Mouse (Mus musculus) liver, embryonic 11.5 days (tissue): ENCODE results near the gene Pglyrp4. TPM values are rescaled to one million over a fixed set of nuclear protein-coding genes. Genes with fewer than 3 reads are reported as not detected.
"Not testable (repeated sequence)": the region's sequence is repeated elsewhere in the genome, so short reads cannot be mapped to it uniquely, and the experiment has no call there.

Source experiments
- ATAC-seq: fragments of 200-750 bp; cut with Nextera tagmentation; replicated peaks from 2 replicates; pipeline ENCODE4 v1.8.0; 2017; ENCODE audit warnings: moderate number of reproducible peaks, mild to moderate bottlenecking, moderate TSS enrichment, moderate library complexity; ENCODE audit not compliant: low FRiP score
- DNase-seq: peaks from one replicate; pipeline ENCODE4 v3.0.0-alpha.2; 2017; ENCODE audit warnings: low spot score
- H3K27ac ChIP-seq: fragments of 300-500 bp; sonication (generic); 2 replicates; pipeline ENCODE4 v1.5.1; 2014; ENCODE audit warnings: mild to moderate bottlenecking, low read depth, low read length, control low read depth
- H3K27me3 ChIP-seq: fragments of 300-500 bp; sonication (generic); replicated peaks from 2 replicates; pipeline ENCODE4 v1.6.1; 2014; ENCODE audit warnings: low read length, mixed read lengths; ENCODE audit not compliant: control insufficient read depth, insufficient read depth
- H3K36me3 ChIP-seq: fragments of 300-500 bp; sonication (generic); 2 replicates; pipeline ENCODE4 v1.6.1; 2014; ENCODE audit warnings: mild to moderate bottlenecking, low read length, moderate library complexity, mixed read lengths; ENCODE audit not compliant: control insufficient read depth, insufficient read depth
- H3K4me1 ChIP-seq: fragments of 300-500 bp; sonication (generic); replicated peaks from 2 replicates; pipeline ENCODE4 v1.6.1; 2014; ENCODE audit warnings: low read length, mixed read lengths; ENCODE audit not compliant: control insufficient read depth, insufficient read depth
- H3K4me2 ChIP-seq: fragments of 300-500 bp; sonication (generic); 2 replicates; pipeline ENCODE4 v1.6.1; 2014; ENCODE audit warnings: mild to moderate bottlenecking, control low read depth, moderate library complexity
- H3K4me3 ChIP-seq: fragments of 300-500 bp; sonication (generic); 2 replicates; pipeline ENCODE4 v1.5.1; 2014; ENCODE audit warnings: low read depth, low read length, control low read depth
- H3K9ac ChIP-seq: fragments of 300-500 bp; sonication (generic); 2 replicates; pipeline ENCODE4 v1.6.1; 2014; ENCODE audit warnings: low read depth, low read length, control low read depth
- H3K9me3 ChIP-seq: fragments of 300-500 bp; sonication (generic); 2 replicates; pipeline ENCODE4 v1.6.1; 2016; ENCODE audit warnings: low read length, inconsistent platforms, mixed read lengths; ENCODE audit not compliant: control insufficient read depth
- WGBS: fragments of 180-500 bp; shearing (Covaris S2); extraction: QIAGEN DNeasy Blood & Tissue Kit; methylation state at CpG from one replicate; pipeline ENCODE4 v1.1.7; 2014; 5-methylcytosine and 5-hydroxymethylcytosine counted together
- polyA plus RNA-seq: library from polyadenylated mRNA; unstranded; fragments of >200 nt; fragmentation: Nextera tagmentation; extraction: Ambion mirVana; gene quantifications from 2 replicates; pipeline ENCODE4 v1.2.1, GENCODE M21; 2014

Gene Pglyrp4
- polyA plus RNA-seq, 1 experiment from 2014 or later: not detected

- DNase-seq (peak; percentile 70), ATAC-seq (peak; percentile 71)
- H3K27me3 ChIP-seq: no peaks in the 10 kb centered on the region
Observed at GRCm38 (mm10) chr3:90709591-90710460, 16.9 kb upstream of the Pglyrp4 start.

GRCm38 (mm10) chr3:90749658-90750057 lies 23.0 kb downstream of the Pglyrp4 start:
- DNase-seq: no peak
- Histone ChIP-seq H3K36me3 (no peaks in the 10 kb centered on the region), H3K9me3 (no peaks in the 10 kb centered on the region; the same call in 1 of the 2 replicates), H3K4me3 (no peak overlapping the region), H3K4me2 (no peak overlapping the region), H3K27ac (no peak overlapping the region), H3K9ac (no peak overlapping the region), H3K4me1 (no peaks in the 10 kb centered on the region), H3K27me3 (no peaks in the 10 kb centered on the region)
- 94% methylated on average over 1 of the region's 1 CpGs for WGBS
- ATAC-seq: no peak

More at GRCm38 (mm10) chr3:90709591-90710460, 16.9 kb upstream of the Pglyrp4 start:
- no peaks in the 10 kb centered on the region for H3K9me3 ChIP-seq
- no peak overlapping the region for H3K4me3 ChIP-seq
- no peaks in the 10 kb centered on the region for H3K36me3 ChIP-seq
- H3K27ac ChIP-seq: no peak overlapping the region
- H3K9ac ChIP-seq: no peak overlapping the region
- no peak overlapping the region for H3K4me2 ChIP-seq
- no peaks in the 10 kb centered on the region for H3K4me1 ChIP-seq
- WGBS: 44% methylated on average over 12 of the region's 12 CpGs

GRCm38 (mm10) chr3:90777776-90778175 lies 51.1 kb downstream of the Pglyrp4 start, which contains the start of gene Gm5849:
Gm5849 (minus strand) TSS chr3:90777876.
- ATAC-seq, H3K4me3 ChIP-seq, DNase-seq, H3K4me2 ChIP-seq, H3K4me1 ChIP-seq, H3K27ac ChIP-seq, H3K36me3 ChIP-seq, H3K27me3 ChIP-seq, H3K9ac ChIP-seq, H3K9me3 ChIP-seq: not testable (repeated sequence)
- WGBS: 88% methylated on average over 1 of the region's 1 CpGs

Other genes starting within 250 kb of the Pglyrp4 start
- gene Snapin, start 235.9 kb upstream of the Pglyrp4 start, polyA plus RNA-seq: 44.9 and 46.4 TPM in 2 replicates
- gene Chtop, start 217.4 kb upstream of the Pglyrp4 start, polyA plus RNA-seq: 78.2 and 86.3 TPM in 2 replicates
- gene S100a1, start 212.5 kb upstream of the Pglyrp4 start, polyA plus RNA-seq: 16.5 and 21.9 TPM in 2 replicates
- gene S100a13, start 212.5 kb upstream of the Pglyrp4 start, polyA plus RNA-seq: 21.4 and 22.7 TPM in 2 replicates
- not detected in 2 replicates for gene S100a14, start 200.1 kb upstream of the Pglyrp4 start, polyA plus RNA-seq
- gene S100a16, start 189.7 kb upstream of the Pglyrp4 start, polyA plus RNA-seq: 52.5 and 58.1 TPM in 2 replicates
- gene S100a3, start 166.3 kb upstream of the Pglyrp4 start, polyA plus RNA-seq: not detected in 2 replicates
- gene S100a2, start 136.7 kb upstream of the Pglyrp4 start, polyA plus RNA-seq: not detected in 2 replicates
- gene Gm42674, start 125.0 kb upstream of the Pglyrp4 start, polyA plus RNA-seq: not detected in 2 replicates
- gene S100a4, start 123.1 kb upstream of the Pglyrp4 start, polyA plus RNA-seq: 0.69 and 0.77 TPM in 2 replicates
- not detected in 2 replicates for gene S100a5, start 118.4 kb upstream of the Pglyrp4 start, polyA plus RNA-seq
- 13.9 and 14.6 TPM in 2 replicates for gene S100a6, start 114.0 kb upstream of the Pglyrp4 start, polyA plus RNA-seq
- gene S100a7a, start 72.9 kb upstream of the Pglyrp4 start, polyA plus RNA-seq: not detected in 2 replicates
- 140 and 141 TPM in 2 replicates for gene S100a8, start 57.9 kb upstream of the Pglyrp4 start, polyA plus RNA-seq
- 93.3 and 95.1 TPM in 2 replicates for gene S100a9, start 31.2 kb upstream of the Pglyrp4 start, polyA plus RNA-seq
- not detected in 2 replicates for gene Gm5849, start 51.0 kb downstream of the Pglyrp4 start, polyA plus RNA-seq